Mouse (Mus musculus): Measurements from ENCODE around the gene Tbc1d32.
"Not testable (repeated sequence)": the region's sequence is repeated elsewhere in the genome, so short reads cannot be mapped to it uniquely, and the experiment has no call there.

Gene Tbc1d32

GRCm38 (mm10) chr10:56228568-56229209 is at the start of gene Tbc1d32:
Gene Tbc1d32, minus strand, starts transcription at chr10:56228689.
- peak; percentile 93 for DNase-seq (ENCODE audit: low read depth, low spot score)

GRCm38 (mm10) chr10:56227771-56228275 is 666 bp downstream of the Tbc1d32 start:
- peak; percentile 12 for DNase-seq (ENCODE audit: low read depth, low spot score)

DNA sequence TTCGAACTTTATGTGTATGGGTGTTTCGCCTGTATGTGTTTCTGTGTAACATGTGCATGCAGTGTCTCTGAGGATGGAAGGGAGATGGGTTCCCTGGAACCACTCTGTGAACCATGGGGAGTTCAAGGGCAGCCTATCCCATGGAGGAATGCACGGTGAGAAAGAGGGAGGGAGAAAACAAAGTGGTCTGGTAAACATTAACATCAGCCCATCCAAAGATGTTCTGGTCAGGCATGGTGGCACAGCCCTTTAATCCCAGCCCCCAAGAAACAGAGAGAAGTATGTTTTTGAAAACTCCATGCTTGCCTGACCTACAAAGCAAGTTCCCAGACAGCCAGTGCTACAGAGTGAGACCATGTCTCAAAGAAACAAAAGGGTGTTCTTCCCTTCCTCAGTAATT is 12.7 kb downstream of the Tbc1d32 start:
- no peak for DNase-seq (ENCODE audit: low read depth, low spot score)

DNA sequence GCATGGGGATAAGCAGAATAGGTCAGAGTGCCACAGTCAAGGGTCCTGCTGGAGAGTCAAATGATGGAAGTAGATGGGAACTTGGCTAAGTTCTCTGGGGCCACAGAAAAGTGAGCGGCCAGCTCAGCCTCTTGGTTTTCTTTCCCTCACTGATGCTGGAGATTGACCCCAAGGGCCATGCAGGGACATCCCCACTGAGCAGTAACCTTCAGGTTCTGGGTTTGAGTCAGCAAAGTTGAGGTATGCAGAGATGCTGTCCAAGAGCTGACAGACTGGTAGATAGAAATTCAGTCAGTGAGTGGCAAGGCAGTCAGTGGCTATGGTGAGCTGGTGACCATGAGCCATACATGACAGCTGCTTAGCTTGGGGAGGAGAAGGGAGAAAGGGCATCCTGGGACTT is 18.1 kb downstream of the Tbc1d32 start:
- DNase-seq (ENCODE audit: low read depth, low spot score), result no peak

DNA sequence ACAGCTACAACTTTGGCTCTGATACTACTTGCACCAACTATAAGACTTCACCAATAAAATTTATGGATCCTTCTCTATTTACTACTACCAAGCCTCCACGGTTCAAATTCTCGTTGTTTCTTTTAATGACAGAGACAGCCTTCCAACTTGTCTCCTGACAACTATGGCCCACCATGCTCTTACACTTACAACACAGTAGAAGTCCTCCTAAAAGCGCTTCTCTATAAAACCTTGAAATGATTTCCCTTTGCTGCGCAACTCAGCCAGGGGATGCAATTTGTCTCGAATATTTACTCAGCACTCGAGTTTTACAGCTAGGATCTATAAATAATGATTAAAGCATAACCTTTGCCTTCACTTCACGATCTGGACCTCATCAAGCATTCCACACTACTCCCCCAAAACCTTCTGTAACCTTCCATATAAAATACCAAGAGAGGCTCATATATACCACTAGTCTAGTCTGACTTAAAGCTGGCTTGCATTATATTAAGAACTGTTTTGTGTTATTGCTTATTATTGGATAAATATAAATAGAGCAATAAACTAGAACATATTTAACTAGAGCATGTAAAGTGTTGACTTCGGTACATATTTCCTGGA is 21.6 kb downstream of the Tbc1d32 start:
- no peak for DNase-seq (ENCODE audit: low read depth, low spot score)

DNA sequence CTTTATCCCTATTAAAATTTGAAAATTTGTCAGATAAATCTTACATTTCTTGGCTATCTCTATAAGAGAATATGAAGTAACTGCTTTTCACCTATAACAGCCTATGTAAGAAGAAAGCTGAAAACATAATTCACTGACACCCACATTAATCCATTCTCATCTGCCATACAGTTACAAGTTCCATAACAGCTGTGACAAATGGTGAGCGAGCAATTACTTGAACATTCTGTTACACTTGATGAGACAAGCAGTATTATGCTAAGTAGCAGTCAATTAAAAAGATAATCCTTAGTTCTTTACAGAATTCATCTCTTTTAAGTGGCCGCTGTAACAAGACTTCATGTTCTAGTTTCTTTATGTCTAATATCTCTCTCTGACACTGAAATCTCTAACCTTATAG is 24.1 kb downstream of the Tbc1d32 start:
- DNase-seq (ENCODE audit: low read depth, low spot score), result no peak

GRCm38 (mm10) chr10:56199902-56200301 is 28.6 kb downstream of the Tbc1d32 start:
- DNase-seq (ENCODE audit: low read depth, low spot score), result no peak

DNA sequence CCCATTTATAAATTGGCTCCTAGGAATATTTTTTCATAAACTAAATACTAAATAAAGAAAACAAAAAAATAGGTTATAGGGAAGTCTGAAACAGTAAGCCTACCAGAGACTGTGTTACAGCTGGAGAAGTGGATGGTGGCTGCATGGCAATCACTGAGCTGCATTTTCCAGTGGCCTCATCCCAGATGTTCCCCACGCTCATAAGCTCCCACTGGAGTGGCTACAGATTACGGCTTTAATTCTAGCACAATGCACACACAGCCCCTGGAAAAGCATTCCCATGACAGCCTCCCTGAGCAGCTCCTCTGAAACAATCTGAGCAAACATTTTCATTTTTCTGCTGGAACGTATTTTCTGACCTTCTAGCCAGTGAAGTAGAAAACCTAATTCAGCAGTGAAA is 29.8 kb downstream of the Tbc1d32 start:
- no peak for DNase-seq (ENCODE audit: low read depth, low spot score)

DNA sequence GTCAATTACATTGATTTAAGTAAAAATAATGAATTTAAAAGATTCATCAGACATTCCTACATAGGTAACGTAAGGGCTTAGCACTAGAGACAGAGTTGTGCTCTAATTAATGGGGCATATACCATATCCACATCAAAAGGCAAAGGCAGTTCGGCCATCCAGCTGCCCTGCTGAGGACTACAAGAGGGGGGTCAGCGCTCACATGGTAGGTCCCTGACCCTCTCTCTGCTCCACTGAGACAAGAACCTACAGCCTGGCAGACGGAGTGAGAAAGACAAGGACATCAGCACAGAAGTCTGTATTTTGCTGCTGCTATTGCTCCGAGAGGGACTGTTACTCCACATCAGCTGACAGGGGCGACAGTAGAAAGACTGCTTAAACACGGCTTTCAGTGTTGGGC is 34.2 kb downstream of the Tbc1d32 start:
- DNase-seq (ENCODE audit: low read depth, low spot score), result no peak

- no peak for DNase-seq (ENCODE audit: low read depth, low spot score)
Observed at GRCm38 (mm10) chr10:56181727-56182126, 46.8 kb downstream of the Tbc1d32 start.

DNA sequence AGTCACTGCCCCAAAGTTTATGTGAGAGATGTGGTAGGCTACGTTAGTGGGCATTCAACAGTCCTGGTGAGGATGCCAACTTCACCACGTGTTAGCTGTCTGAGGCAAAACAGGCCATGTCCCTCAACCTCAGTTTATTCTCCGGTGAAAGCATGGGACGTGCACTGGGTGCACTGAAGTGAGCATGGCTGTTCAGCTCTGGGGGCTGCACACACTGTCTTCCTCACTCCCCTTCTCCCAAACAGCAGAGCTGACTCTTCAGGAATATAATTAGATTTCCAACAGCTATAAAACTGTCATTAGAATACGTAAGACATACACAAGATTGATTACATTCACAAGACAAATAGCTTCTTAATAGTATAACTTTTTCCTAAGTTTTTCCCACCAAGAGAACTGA is 55.3 kb downstream of the Tbc1d32 start:
- no peak for DNase-seq (ENCODE audit: low read depth, low spot score)

DNA sequence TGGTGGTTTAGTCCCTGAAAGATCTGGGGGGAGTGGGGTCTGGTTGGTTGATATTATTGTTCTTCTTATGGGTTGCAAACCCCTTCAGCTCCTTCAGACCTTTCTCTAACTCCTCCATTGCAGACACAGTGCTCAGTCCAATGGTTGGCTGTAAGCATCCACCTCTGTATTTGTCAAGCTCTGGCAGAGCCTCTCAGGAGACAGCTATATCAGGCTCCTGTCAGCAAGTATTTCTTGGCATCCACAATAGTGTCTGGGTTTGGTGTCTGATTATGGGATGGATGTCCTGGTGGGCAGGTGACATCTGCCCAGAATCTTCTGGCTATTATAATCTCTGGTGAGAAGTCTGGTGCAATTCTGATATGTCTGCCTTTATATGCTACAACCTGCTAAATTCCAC is 60.8 kb downstream of the Tbc1d32 start:
- not testable (repeated sequence) for DNase-seq (ENCODE audit: low read depth, low spot score)

DNA sequence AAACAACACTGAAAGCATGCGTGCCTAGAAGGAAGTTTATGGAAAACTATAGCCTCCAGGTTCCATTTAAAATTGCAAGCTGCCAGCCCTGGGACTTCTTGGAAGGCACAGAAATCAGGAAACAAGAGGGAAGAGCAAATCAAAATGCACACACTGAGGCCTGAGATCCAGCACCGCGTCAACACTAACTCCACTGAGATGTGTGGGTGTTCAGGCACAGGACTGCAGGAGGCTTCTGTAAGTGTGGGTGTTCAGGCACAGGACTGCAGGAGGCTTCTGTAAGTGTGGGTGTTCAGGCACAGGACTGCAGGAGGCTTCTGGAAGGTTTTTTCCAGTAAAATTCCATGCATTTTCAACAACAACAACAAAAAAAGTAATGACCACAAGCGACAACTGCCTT is 62.7 kb downstream of the Tbc1d32 start:
- DNase-seq (ENCODE audit: low read depth, low spot score), result no peak

DNA sequence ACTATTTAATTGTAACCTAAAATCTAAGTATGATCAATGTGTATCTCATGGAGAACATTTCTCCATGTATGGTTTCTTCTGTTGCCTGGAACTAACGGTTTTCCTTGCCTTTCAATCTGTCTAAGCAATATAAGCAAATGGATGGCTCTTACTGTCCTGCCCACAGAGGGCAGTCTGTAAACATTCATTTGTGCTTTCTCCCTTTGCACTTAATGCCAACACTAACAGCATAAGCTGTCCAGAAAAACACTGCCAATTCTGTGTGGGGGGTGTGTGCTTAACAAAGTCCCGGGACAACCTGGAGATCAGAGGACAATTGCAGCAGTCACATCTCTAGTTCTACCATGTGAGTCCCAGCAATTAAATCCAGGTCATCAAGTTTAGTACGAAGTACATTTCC is 64.1 kb downstream of the Tbc1d32 start:
- no peak for DNase-seq (ENCODE audit: low read depth, low spot score)

DNA sequence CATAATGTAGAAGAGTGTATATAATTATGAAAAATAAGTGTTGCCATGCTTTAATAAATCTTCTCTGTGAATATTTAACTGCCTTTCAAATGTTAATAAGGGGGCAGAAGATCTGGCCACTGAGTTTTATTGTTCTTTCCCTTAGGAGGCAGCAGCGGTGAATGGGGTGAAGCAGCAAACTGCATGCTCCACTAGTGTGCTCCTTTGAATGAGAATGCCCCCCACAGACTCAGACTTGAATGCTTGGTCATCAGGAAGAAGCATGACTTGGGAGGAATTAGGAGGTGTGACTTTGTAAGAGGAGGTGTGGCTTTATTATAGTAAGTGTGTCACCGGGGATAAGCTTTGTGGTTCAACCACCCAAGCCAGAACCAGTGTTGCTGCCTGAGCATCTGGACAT is 69.7 kb downstream of the Tbc1d32 start:
- peak; percentile 64 for DNase-seq (ENCODE audit: low read depth, low spot score)

DNA sequence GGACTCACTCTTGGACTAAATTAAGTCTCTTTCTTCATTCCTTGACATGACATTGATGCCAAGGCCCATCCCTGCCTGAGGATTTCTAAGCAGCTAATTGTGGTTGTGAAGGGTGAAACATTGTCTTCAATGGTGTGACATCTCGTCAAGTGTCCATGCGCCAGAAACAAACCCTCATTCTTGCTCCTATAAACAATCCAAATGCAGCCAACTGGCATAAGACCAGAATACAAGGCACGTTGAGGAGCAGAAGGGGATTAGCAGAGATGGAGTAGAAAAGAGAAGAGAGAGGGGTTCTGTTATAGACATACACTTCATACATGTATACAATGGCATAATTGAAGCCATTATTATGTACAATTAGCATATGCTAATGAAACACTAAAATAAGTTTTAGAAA is 70.3 kb downstream of the Tbc1d32 start:
- DNase-seq (ENCODE audit: low read depth, low spot score), result no peak

DNA sequence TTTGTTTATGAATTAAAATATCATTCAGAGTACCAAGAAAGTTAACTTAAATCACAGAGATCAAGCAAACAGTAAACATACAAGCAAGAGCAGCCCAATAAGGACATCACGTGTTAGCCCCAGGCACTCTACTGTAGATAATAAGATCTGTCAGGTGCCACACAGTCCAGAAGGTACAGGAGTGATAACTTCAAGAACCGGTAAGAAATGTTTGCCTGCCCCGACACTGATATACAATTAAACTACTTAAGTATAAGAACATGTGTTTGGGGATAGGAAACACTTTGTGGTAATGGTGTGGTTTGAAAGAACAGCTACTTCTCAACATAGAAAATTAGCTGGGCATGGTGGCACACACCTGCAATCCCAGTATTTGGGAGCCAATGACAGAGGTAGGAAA is 71.5 kb downstream of the Tbc1d32 start:
- DNase-seq (ENCODE audit: low read depth, low spot score), result no peak

- DNase-seq (ENCODE audit: low read depth, low spot score), result no peak
Observed at GRCm38 (mm10) chr10:56148920-56149319, 79.6 kb downstream of the Tbc1d32 start.

DNA sequence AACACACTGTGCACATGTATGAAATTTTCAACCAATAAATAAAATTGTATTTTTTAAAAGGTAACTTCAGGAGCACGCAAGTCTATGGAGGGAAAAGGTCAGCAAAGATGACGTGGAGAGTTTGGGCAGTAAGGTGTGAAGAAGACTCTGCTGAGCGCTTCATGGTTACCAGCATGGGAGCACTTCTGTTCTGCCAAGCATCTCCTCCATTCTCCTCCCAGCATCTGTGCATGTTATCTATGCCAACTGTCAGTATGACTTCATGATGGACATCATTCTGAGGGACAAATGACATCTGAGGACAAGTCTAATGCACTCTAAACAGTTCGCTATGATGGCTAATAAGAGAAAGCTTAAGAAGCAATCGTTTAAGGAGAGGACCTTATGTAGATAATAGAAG is 91.3 kb downstream of the Tbc1d32 start:
- no peak for DNase-seq (ENCODE audit: low read depth, low spot score)

DNA sequence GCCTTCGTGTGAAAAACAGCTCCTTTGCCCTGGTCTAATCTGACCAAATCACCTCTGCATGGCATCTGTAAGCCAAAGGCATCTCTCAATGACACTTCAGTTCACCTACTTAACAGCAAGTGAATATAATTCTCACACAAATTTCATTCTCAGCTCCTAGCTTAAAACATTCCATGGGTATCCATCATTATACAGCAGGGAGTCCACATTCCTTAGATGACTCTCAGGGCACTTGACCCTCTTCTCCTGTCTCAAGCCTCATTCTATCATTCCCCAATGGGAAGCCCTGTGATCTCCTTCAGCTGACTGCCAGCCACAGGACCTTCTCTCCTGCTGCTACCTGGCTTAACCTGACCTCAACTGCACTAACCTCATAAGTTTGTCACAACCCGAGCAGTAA is 98.8 kb downstream of the Tbc1d32 start:
- peak; percentile 22 for DNase-seq (ENCODE audit: low read depth, low spot score)

DNA sequence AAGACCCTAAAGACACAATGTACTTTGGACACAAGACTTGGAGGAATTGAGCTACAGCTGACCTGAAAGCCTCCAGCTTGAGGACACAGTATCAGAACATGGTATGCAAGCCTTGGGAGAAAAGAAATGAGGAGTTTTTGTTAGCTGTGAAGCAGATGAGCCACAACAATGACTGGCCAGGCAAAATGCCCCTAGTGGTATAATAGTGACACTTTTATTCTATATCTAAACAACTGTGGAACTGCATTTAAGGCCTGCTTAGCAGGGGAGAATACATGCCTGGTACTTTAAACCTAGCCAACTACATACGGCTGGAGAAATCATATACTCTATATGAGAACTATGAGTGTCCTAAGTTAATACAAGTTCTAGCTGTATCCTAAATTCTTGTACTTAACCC is 101.5 kb downstream of the Tbc1d32 start:
- no peak for DNase-seq (ENCODE audit: low read depth, low spot score)

DNA sequence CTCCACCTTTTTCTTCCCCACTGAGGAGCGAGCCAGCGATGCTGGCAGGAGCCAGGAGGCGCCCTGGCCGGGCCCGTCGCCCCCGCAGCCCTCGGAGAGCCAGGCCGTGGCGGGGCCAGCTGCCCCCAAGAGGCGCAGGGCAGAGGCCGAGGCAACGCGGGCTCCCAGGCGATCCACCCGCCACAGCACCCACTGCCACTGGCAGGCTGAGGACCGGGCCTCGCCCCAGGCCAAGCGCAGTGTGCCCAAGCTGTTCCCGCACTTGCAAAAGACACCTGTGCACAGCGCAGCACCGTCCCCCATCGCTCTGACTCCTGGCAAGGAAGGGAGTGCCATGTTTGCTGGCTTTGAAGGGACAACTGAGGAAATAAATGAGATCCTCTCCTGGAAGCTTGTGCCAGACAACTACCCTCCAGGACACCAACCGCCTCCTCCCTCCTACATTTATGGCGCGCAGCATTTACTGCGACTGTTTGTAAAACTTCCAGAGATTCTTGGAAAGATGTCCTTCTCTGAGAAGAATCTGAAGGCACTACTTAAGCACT is 112.8 kb downstream of the Tbc1d32 start:
- peak; percentile 59 for DNase-seq (ENCODE audit: low read depth, low spot score)

DNA sequence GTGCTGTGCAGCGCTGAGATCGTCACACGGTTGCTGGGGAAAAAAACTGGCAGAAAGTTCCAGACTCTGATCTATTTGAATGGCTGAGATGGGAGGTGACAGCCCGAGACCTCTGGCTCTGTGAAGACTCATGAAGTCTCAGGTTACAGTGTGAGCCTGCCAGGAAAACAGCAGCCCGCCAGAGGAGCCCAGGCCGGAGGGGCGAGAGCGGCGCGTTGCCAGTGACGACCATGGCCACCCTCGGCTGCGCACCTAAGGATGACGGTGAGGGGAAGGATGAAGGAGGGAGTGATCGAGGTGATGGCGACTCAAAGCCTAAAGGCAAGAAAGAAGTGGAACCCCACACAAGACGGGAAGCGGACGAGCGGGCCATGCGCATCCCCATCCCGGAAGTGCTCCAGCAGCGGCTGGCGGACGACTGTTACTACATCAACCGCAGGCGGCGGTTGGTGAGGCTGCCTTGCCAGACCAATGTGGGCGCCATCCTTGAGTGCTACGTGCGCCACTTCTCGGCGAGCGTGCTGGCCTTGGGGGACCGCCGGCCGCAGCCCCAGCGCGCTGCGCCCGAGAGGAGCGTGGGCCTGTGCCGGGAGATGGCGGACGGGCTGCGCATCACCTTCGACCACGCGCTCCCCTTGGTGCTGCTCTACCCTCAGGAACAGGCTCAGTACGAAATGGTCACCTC is 113.4 kb downstream of the Tbc1d32 start:
- peak; percentile 91 for DNase-seq (ENCODE audit: low read depth, low spot score)

All from R1 (cell line).